Mouse (Mus musculus): ENCODE measurements around the gene Slc17a3.

DNA sequence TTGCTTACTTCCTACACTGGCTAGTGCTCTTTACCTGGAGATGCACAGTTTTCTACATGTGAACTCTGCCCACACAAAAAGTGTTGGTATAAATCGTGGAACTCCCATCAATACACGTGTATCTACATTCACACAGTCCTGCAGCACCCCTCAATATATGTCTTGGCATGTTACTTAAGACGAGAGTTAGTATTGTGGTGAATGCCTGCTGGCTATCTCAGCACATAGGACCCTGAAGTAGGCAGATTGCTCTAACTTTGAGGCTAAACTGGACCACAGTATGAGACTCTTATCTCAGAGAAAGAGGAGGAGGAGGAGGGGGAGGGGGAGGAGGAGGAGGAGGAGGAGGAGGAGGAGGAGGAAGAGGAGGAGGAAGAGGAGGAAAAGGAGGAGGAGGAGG lies 39.9 kb downstream of the Slc17a3 start:
- TF ChIP-seq CTCF (IDR thresholded peaks at IDR 0.05; ENCODE audit: extremely low read depth, insufficient read depth, insufficient read length, insufficient replicate concordance): no peak
- TF ChIP-seq POLR2A (IDR thresholded peaks at IDR 0.05; ENCODE audit: low read depth, low read length): no peak

All from spleen, adult 2 months (tissue).